Mouse (Mus musculus): ENCODE results near the gene Auh.

Auh gene

DNA sequence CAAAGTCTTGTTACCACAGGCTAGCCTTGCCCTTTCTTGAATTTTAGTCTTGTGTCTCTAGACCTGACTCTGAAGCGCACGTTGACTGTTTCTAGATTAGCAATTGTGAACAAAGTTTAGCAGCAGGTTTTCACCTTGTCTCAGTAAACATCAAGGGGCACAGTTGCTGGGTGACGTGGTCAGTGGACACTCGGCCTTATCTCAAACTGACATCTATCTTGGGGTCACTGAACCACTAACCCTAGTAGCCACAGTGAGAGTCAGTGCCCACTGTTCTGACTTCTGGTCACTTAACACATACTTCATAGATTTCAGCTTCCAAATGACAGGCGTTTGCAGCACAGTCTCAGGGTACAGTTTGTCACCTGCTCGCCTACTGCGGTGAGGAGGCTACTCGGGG, 93.2 kb downstream of the Auh start:
- CTCF ChIA-PET, result no interaction called here

DNA sequence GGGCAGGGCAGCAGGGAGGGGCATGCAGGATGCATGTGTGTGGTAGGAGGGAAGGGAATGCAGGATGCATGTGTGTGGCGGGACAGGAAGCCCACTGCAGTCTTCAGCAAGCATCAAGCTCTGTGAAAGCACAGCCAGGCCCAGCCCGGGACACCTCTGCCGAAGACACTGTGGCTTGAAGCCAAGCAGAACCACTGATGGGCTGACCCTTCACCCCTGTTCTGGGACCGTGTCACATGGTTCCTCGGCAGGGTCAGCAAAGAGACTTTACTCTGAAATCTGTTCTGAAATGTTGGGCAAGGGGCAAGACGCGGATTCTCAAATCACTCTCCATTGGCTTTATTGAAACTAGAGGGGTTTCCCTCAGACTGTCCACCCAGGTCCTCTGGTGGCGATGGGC, 94.9 kb downstream of the Auh start:
- CTCF ChIA-PET, result interaction anchor here (1.1 kb wide), 1 partner anchor 171 kb away, joined by 3 read pairs; no protein-coding TSS in a partner anchor

DNA sequence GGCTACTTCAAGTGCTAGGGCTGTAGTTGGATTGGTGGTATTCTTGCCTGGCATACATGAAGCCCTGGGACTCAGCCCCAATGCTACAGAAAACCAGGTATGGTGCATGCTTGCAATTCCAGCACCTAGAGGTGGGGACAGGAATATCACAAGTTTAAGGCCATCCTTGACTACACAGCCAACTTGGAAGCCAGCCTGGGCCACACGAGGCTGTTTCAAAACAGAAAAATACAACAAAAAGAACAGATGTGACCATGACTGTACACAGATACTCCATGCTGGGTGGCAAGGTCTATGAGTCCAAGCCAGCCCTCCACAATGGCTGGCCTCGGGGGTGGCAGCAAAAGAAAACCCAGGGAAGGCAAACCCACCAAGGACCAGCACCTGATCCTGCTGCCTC, 95.7 kb downstream of the Auh start:
- CTCF ChIA-PET, result interaction anchor here (0.6 to 1.1 kb wide), 2 partner anchors 170 to 1221 kb away, joined by 3 read pairs; no protein-coding TSS in a partner anchor

DNA sequence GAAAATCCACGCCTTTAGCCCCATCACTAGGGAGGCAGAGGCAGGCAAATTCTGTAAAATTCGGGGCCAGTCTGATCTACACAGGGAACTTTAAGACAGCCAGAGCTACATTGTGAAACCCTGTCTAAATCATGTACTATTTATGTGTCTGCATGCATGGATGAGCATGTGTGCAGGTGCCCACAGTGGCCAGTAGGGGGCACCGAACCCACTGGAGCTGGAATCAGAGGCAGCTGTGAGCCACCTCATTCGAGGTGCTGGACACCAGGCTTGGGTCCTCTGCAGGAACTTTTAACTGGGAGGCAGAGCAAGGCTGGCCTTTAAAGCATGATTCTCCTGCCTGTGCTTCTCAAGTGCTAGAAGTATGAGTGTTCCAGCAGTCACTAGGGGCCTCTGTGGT, 96.3 kb downstream of the Auh start:
- CTCF ChIA-PET, result interaction anchor here (0.6 kb wide), 1 partner anchor 1222 kb away, joined by 3 read pairs; no protein-coding TSS in a partner anchor

GRCm38 (mm10) chr13:52832481-52833170, 96.9 kb downstream of the Auh start:
- CTCF ChIA-PET, result no interaction called here

DNA sequence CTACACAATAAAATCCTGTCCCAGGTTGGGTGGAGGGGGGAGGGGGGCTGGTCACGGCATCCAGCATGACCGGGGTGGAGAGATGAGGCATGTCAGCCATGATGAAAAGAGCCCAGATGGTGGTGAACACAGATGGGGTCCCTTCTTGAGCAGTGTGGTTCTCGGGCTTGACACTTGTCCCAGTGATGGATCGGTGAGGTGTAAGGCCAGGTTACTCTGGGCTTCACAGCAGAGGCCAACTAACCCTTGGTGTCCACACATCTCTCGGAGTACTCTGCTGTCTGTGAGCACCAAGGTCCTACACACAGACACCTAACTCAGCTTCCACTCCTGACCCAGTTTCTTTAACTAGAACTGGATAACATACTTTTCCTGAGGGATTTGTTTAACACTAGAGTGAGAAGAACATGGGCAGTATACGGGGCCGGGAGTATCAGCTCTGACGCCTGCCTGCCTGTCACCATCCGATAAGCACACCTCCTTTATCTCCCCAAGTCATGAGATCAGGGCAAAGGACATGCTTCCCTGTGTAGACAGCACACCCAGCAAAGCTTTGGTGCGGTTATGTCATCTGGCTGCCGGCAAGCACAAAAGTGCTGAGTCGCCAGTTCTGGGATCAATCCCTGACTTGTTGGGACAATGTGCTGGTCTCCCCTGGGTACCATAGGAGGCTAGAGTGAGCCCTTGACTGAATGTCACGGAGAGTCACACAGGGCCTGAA, 98.3 kb downstream of the Auh start:
- CTCF ChIA-PET, result no interaction called here

DNA sequence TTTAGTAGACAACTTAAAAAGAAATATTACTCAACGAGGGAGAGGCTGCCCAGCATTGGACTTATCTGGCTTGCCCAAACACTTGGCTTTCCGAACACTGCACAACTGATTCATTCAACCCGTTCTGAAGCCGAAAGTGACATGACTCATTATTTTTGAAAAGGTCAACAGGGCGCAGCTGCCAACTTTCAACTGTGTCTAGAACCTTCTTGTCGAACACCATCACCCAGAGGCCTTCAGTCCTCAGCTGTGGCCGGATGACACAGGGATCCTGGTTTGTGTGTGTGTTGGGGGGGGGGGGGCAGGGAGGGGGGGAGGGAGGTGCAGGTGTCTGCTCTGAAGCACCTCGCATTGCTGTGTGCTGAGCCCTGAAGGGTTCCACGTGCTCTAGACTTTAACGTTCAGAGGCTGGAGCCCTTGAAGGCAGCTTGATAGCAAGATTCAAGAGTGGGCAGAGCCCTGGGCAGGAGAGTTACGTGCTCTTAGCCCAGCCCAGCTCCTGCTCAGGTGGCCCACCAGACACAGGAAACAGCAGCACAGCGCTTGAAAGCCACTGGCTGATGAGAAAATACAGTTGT, 100.4 kb downstream of the Auh start:
- CTCF ChIA-PET, result no interaction called here

- CTCF ChIA-PET, result no interaction called here
These were observed 101.3 kb downstream of the Auh start for GRCm38 (mm10) chr13:52828217-52828616.

GRCm38 (mm10) chr13:52826666-52827065, 102.8 kb downstream of the Auh start:
- CTCF ChIA-PET, result interaction anchor here (0.6 kb wide), 1 partner anchor 100 kb away, joined by 5 read pairs; no protein-coding TSS in a partner anchor

DNA sequence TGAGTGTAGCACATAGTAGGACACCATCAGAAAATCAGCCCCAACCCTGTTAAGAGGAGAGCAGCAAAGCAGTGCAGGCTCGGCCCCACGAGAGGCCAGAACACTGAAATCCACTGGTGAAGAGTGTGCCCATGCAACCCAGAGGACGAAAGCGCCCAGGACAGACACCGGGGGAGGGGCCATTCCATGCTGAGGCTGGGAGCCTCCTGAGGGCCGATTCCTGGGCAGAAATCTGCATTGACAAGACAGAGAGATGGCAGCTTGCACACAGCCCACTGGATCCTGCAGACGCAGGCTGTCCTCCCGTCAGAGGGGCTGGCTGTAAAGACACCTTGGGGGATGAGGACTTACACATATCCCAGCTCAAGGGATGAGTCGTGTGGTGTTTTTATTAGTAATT, 104.7 kb downstream of the Auh start:
- CTCF ChIA-PET, result no interaction called here

GRCm38 (mm10) chr13:52822165-52823149, 107.0 kb downstream of the Auh start:
- CTCF ChIA-PET, result interaction anchor here (0.7 kb wide), 2 partner anchors 9 to 294 kb away, joined by 3 to 4 read pairs; no protein-coding TSS in a partner anchor

- CTCF ChIA-PET, result interaction anchor here (0.7 kb wide), 1 partner anchor 294 kb away, joined by 3 read pairs; no protein-coding TSS in a partner anchor
These were observed 107.9 kb downstream of the Auh start for GRCm38 (mm10) chr13:52821571-52821970.

- CTCF ChIA-PET, result no interaction called here
These were observed 109.6 kb downstream of the Auh start for GRCm38 (mm10) chr13:52819901-52820300.

DNA sequence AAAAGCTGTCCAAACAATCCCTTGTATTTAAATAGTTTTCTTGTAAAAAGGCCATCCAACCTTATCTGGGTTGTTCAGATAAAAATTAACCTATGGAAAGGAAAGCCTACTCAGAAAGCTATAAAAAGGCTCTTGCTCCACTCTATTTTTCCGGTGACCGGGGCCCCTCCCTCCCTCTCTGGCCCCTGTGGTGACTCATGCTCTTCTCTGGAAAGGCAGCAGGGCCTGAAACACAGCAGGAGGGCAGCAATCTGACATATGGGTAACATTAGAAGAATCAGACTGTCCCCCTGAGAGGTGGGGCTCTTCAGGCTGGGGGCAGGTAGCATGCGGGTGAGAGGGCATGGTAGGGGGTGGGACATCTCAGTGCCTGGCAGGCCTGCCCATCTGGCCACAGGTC, 110.7 kb downstream of the Auh start:
- CTCF ChIA-PET, result no interaction called here

DNA sequence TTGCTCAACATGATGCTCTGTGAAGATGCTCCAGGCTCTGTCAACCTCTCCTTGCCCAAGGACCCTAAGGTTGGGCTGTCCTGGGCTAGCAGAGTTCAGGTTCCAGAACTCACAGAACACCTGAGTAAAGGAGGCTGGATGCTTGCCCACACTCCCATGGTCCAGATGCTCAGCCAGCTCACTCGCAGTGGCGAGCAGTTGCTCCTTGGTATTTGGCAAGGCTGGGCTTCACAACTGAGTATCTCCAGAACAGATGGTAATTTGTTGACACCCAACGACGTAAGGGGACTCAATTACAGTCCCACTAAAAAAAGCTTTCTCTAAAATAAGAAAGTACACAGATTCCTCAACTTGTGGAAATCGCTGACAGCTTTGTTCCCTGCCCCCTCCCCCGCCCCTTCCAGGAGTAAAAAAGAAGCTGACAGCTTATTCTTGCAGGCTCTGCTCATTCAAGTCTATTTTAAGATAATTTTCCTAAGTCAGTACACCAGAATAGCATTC, 111.4 kb downstream of the Auh start:
- CTCF ChIA-PET, result no interaction called here

- CTCF ChIA-PET, result no interaction called here
These were observed 115.7 kb downstream of the Auh start for GRCm38 (mm10) chr13:52813750-52814149.

GRCm38 (mm10) chr13:52812549-52813515, 116.6 kb downstream of the Auh start:
- CTCF ChIA-PET, result interaction anchor here (0.5 to 0.6 kb wide), 2 partner anchors 9 to 460 kb away, joined by 4 to 12 read pairs; no protein-coding TSS in a partner anchor

DNA sequence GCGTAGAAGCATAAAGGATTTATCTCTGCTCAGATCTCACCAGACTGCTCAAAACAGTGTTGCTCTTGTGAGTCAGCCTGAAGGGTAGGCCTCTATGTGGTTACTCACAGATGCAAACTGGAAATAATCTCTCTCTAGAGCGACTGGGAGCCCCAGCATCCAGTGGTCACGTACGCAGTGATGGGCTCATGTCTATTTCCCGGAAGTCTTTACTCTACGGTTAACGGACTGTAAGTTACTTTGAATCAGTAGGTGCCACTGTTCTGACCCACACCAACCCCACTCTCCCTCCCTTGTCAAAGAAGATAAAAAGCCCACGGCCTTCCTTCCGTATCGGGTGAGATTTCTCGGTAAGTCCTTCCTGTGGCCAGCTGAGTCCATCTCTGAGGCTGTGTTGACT, 121.8 kb downstream of the Auh start:
- CTCF ChIA-PET, result no interaction called here

DNA sequence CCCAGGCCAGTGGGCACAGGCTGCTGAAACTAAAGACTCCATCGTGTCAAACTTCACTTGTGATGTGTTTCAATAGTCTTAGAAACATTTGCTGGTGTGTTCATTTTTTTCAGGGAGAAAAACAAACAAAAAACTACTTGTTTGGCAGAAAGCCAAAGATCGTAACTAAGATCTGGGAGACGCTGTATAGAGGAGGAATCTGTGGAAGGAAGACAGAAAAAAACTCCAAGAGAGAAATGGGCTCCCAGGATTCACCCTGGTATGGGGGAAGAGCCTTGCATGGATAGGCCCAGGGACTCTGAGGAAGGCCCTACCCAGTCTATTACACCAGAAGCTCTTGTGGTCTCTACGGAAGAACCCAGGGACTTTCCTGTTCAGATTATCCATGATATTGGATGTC, 123.5 kb downstream of the Auh start:
- CTCF ChIA-PET, result no interaction called here

GRCm38 (mm10) chr13:52805581-52805980, 123.9 kb downstream of the Auh start:
- CTCF ChIA-PET, result no interaction called here

All from spleen, embryonic (tissue).